Mouse (Mus musculus) ES-Bruce4 (cell line): ENCODE data around the gene Pcnx.

Source experiments
- CTCF ChIP-seq: IDR thresholded peaks from one replicate; pipeline ENCODE4 v1.8.1; 2011; ENCODE audit warnings: low read depth, low read length
- POLR2A ChIP-seq: IDR thresholded peaks from one replicate; pipeline ENCODE4 v1.8.1; 2011; ENCODE audit warnings: low read length; ENCODE audit not compliant: insufficient read depth

DNA sequence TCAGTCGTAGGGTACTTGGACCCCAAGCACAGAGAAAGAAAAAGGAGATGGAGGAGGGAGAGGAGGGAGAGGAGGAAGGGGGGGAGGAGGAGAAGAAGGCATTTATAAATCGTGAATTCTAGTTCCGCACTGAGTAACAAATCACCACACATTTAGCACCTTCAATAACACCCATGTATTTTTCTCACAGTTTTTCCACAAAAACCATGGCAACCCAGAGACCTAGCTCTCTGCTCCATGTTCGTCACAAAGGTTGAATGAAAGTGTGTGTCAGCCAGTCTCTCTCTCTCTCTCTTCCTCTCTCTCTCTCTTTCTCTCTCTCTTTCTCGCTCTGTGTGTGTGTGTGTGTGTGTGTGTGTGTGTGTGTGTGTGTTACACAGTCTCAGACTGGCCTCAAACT, 22.4 kb upstream of the Pcnx start:
- TF ChIP-seq POLR2A (no peak), CTCF (no peak)
